Mouse (Mus musculus) ES-Bruce4 (cell line): ENCODE data around the gene Sigmar1. TPM values are rescaled to one million over a fixed set of nuclear protein-coding genes. Genes with fewer than 3 reads are reported as not detected.

Experiments used
- H3K27ac ChIP-seq: 2 replicates; pipeline ENCODE4 v1.5.1; 2012; ENCODE audit warnings: low read length, inconsistent platforms; ENCODE audit not compliant: insufficient read depth
- H3K27me3 ChIP-seq: 2 replicates; pipeline ENCODE4 v1.6.1; 2012; ENCODE audit warnings: mild to moderate bottlenecking, low read length, inconsistent platforms; ENCODE audit not compliant: control insufficient read depth, poor library complexity, insufficient read depth, severe bottlenecking
- H3K36me3 ChIP-seq: 2 replicates; pipeline ENCODE4 v1.6.1; 2012; ENCODE audit warnings: inconsistent platforms, mild to moderate bottlenecking, low read length, moderate library complexity; ENCODE audit not compliant: control insufficient read depth, poor library complexity, insufficient read depth, severe bottlenecking
- H3K4me1 ChIP-seq: one replicate; pipeline ENCODE4 v1.8.1; 2011; ENCODE audit warnings: low read length; ENCODE audit not compliant: control insufficient read depth, insufficient read depth
- H3K4me3 ChIP-seq: 2 replicates; pipeline ENCODE4 v1.5.1; 2011; ENCODE audit warnings: low read depth, mild to moderate bottlenecking, low read length
- H3K9ac ChIP-seq: 2 replicates; pipeline ENCODE4 v1.6.1; 2012; ENCODE audit warnings: low read depth, mild to moderate bottlenecking, inconsistent platforms; ENCODE audit not compliant: poor library complexity, severe bottlenecking
- H3K9me3 ChIP-seq: replicated peaks from 2 replicates; pipeline ENCODE4 v1.6.1; 2012; ENCODE audit warnings: mild to moderate bottlenecking, low read length, inconsistent platforms; ENCODE audit not compliant: control insufficient read depth, poor library complexity, insufficient read depth, severe bottlenecking
- CTCF ChIP-seq: IDR thresholded peaks from one replicate; pipeline ENCODE4 v1.8.1; 2011; ENCODE audit warnings: low read depth, low read length
- EP300 ChIP-seq: IDR thresholded peaks from 2 replicates; pipeline ENCODE4 v1.6.1; 2011; ENCODE audit warnings: low read depth, low read length; ENCODE audit not compliant: insufficient read depth
- POLR2A ChIP-seq: IDR thresholded peaks from one replicate; pipeline ENCODE4 v1.8.1; 2011; ENCODE audit warnings: low read length; ENCODE audit not compliant: insufficient read depth
- polyA plus RNA-seq: library from polyadenylated mRNA; stranded (reverse); fragments of >200 nt; gene quantifications from 2 replicates; pipeline ENCODE4 v1.2.4, GENCODE M21; 2011; ENCODE audit warnings: low read depth; ENCODE audit not compliant: missing spikeins, insufficient read depth, insufficient read length

Gene Sigmar1
- polyA plus RNA-seq, 1 experiment: 62.6 TPM

GRCm38 (mm10) chr4:41739260-41739659, 16.7 kb downstream of the Sigmar1 start:
- Histone ChIP-seq H3K9me3 (no peaks in the 10 kb centered on the region), H3K9ac (no peak overlapping the region), H3K4me1 (no peaks in the 10 kb centered on the region), H3K27me3 (no peaks in the 10 kb centered on the region), H3K36me3 (peaks cover 14% of the 10 kb centered on the region), H3K4me3 (no peak overlapping the region), H3K27ac (no peak overlapping the region)
- TF ChIP-seq POLR2A (no peak), EP300 (no peak)

GRCm38 (mm10) chr4:41738256-41738603, 17.7 kb downstream of the Sigmar1 start:
- Histone ChIP-seq H3K27me3 (no peaks in the 10 kb centered on the region), H3K27ac (no peak overlapping the region), H3K36me3 (peaks cover 14% of the 10 kb centered on the region), H3K9ac (no peak overlapping the region), H3K4me3 (no peak overlapping the region), H3K4me1 (no peaks in the 10 kb centered on the region), H3K9me3 (no peaks in the 10 kb centered on the region)
- TF ChIP-seq CTCF: no peak
- no peak for TF ChIP-seq POLR2A

- no peaks in the 10 kb centered on the region for H3K27me3 ChIP-seq
- H3K36me3 ChIP-seq: peaks cover 14% of the 10 kb centered on the region
- H3K4me3 ChIP-seq: no peak overlapping the region
- TF ChIP-seq CTCF (peak; percentile 91), POLR2A (no peak), EP300 (0 out of 2 replicates have a peak, but pooled peaks have one; percentile 12)
- no peak overlapping the region for H3K27ac ChIP-seq
- no peak overlapping the region for H3K9ac ChIP-seq
- H3K4me1 ChIP-seq: no peaks in the 10 kb centered on the region
- no peaks in the 10 kb centered on the region for H3K9me3 ChIP-seq
Measured at GRCm38 (mm10) chr4:41737602-41738255, 18.2 kb downstream of the Sigmar1 start.

- Histone ChIP-seq H3K4me1 (no peaks in the 10 kb centered on the region), H3K9me3 (no peaks in the 10 kb centered on the region), H3K27ac (no peak within 1 kb of the TSS), H3K9ac (peak within 1 kb of the TSS; percentile 53), H3K4me3 (peak within 1 kb of the TSS; percentile 66), H3K27me3 (peaks cover 4% of the 10 kb centered on the region; the same call in 1 of the 2 replicates), H3K36me3 (no peaks in the 10 kb centered on the region)
- TF ChIP-seq POLR2A: no peak
- TF ChIP-seq CTCF: no peak
- TF ChIP-seq EP300: no peak
Measured at GRCm38 (mm10) chr4:41731052-41731765, 24.7 kb downstream of the Sigmar1 start, which contains the start of gene Arid3c. TSS of gene Arid3c (minus strand) at chr4:41731142.

GRCm38 (mm10) chr4:41726826-41727621, 28.9 kb downstream of the Sigmar1 start:
- H3K9me3 ChIP-seq: no peaks in the 10 kb centered on the region
- no peak overlapping the region for H3K4me3 ChIP-seq
- no peak overlapping the region for H3K9ac ChIP-seq
- TF ChIP-seq CTCF: no peak
- TF ChIP-seq EP300: no peak
- no peak for TF ChIP-seq POLR2A
- H3K27ac ChIP-seq: no peak overlapping the region
- H3K36me3 ChIP-seq: no peaks in the 10 kb centered on the region
- peaks cover 4% of the 10 kb centered on the region; the same call in 1 of the 2 replicates for H3K27me3 ChIP-seq
- H3K4me1 ChIP-seq: no peaks in the 10 kb centered on the region
